Mouse (Mus musculus) C2C12 (cell line): Measurements from ENCODE around the gene Gp1ba. TPM values are rescaled to one million over a fixed set of nuclear protein-coding genes. Genes with fewer than 3 reads are reported as not detected.
A peak's percentile ranks its signal among the peaks of the same experiment; 100 is the strongest.

Experiments used
- H3K27me3 ChIP-seq: one replicate; pipeline ENCODE4 v1.6.1; 2011; ENCODE audit not compliant: control insufficient read depth, insufficient read depth, insufficient read length
- H3K36me3 ChIP-seq: one replicate; pipeline ENCODE4 v1.6.1; 2011; ENCODE audit not compliant: control insufficient read depth, insufficient read depth
- H3K4me3 ChIP-seq: one replicate; pipeline ENCODE4 v1.5.1; 2011; ENCODE audit warnings: mild to moderate bottlenecking, control low read depth; ENCODE audit not compliant: poor library complexity, insufficient read depth, severe bottlenecking
- H3K79me2 ChIP-seq: one replicate; pipeline ENCODE4 v1.6.1; 2011; ENCODE audit not compliant: control insufficient read depth, insufficient read depth
- H3K79me3 ChIP-seq: one replicate; pipeline ENCODE4 v1.6.1; 2011; ENCODE audit warnings: low read depth, control low read depth
- H3ac ChIP-seq: one replicate; pipeline ENCODE3; 2011; ENCODE audit warnings: low read depth; ENCODE audit not compliant: control insufficient read depth, insufficient read length
- CEBPB ChIP-seq: IDR thresholded peaks from one replicate; pipeline ENCODE4 v1.6.1; 2011; ENCODE audit warnings: low read depth, mild to moderate bottlenecking, control low read depth, moderate library complexity
- CTCF ChIP-seq: IDR thresholded peaks from one replicate; pipeline ENCODE4 v1.5.1; 2011; ENCODE audit not compliant: control insufficient read depth, insufficient read depth, insufficient read length
- FOSL1 ChIP-seq: IDR thresholded peaks from one replicate; pipeline ENCODE4 v1.8.0; 2011; ENCODE audit warnings: mild to moderate bottlenecking, low read length; ENCODE audit not compliant: poor library complexity, insufficient read depth, severe bottlenecking
- MAX ChIP-seq: IDR thresholded peaks from one replicate; pipeline ENCODE4 v1.6.1; 2011; ENCODE audit warnings: mild to moderate bottlenecking, control low read depth
- MYOD1 ChIP-seq: IDR thresholded peaks from one replicate; pipeline ENCODE4 v1.6.1; 2011; ENCODE audit warnings: low read depth; ENCODE audit not compliant: control insufficient read depth, insufficient read length
- MYOG ChIP-seq: IDR thresholded peaks from one replicate; pipeline ENCODE4 v1.6.1; 2011; ENCODE audit not compliant: control insufficient read depth, insufficient read length; ENCODE audit errors: extremely low read depth
- USF1 ChIP-seq: IDR thresholded peaks from one replicate; pipeline ENCODE4 v1.6.1; 2011; ENCODE audit warnings: low read depth, mild to moderate bottlenecking, control low read depth, moderate library complexity
- polyA plus RNA-seq: library from polyadenylated mRNA; unstranded; fragments of >200 nt; fragmentation: generic; extraction: Trizol; gene quantifications from one replicate; pipeline ENCODE4 v1.2.1, GENCODE M21; 2012; ENCODE audit warnings: missing spikeins

Gene Gp1ba
- polyA plus RNA-seq, 1 experiment: 0.13 TPM

- H3K79me3 ChIP-seq: no peaks in the 10 kb centered on the region
- H3K36me3 ChIP-seq: no peaks in the 10 kb centered on the region
- no peak for TF ChIP-seq CTCF
- TF ChIP-seq FOSL1: no peak
- no peak for TF ChIP-seq CEBPB
- TF ChIP-seq USF1: no peak
- no peak for TF ChIP-seq MYOG
- TF ChIP-seq MYOD1: no peak
- no peak for TF ChIP-seq MAX
These were observed 15.7 kb upstream of the Gp1ba start for GRCm38 (mm10) chr11:70623053-70623742.

DNA sequence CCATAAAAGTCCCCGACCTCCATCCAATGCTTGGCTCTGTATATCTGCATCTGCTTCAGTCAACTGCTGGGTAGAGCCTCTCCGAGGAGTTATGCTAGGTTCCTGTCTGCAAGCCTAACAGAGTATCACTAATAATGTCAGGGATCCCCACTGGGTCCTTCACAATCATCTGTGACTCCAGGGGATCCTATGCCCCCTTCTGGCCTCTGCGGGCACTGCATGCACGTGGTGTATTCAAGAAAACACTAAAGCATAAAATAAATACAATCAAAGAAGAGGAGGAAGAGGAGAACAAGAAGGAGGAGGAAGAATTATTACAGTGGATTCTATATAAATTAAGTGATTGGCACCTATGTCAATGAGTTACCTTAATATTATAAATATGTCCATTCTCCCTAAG, 13.4 kb upstream of the Gp1ba start:
- Histone ChIP-seq H3K79me2 (no peaks in the 10 kb centered on the region), H3ac (no peak overlapping the region), H3K27me3 (no peaks in the 10 kb centered on the region), H3K4me3 (no peak overlapping the region), H3K36me3 (no peaks in the 10 kb centered on the region), H3K79me3 (no peaks in the 10 kb centered on the region)
- TF ChIP-seq MAX (peak; percentile 87), CTCF (peak; percentile 21), USF1 (no peak)

More at GRCm38 (mm10) chr11:70623053-70623742, 15.7 kb upstream of the Gp1ba start:
- no peaks in the 10 kb centered on the region for H3K27me3 ChIP-seq
- H3ac ChIP-seq: no peak overlapping the region
- no peak overlapping the region for H3K4me3 ChIP-seq
- H3K79me2 ChIP-seq: no peaks in the 10 kb centered on the region

DNA sequence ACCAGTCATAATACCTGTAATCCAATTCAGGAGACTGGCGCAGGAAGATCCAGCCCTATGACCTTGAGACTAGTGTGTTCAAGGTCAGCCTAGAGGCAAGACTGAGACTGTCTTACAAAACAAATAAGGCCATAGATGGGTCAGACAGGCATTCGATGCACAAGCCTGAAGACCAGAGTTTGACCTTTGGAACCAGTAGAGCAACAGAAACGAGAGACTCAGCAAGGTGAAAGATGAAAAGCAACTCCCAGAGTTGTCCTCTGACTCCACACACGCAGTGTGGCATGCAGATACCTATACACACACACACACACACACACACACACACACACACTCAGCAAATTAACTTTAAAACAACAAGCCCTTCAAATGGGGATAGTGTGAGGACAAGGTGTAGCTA, 12.0 kb upstream of the Gp1ba start:
- Histone ChIP-seq H3K27me3 (no peaks in the 10 kb centered on the region), H3K4me3 (no peak overlapping the region), H3K36me3 (no peaks in the 10 kb centered on the region), H3ac (no peak overlapping the region), H3K79me2 (no peaks in the 10 kb centered on the region), H3K79me3 (no peaks in the 10 kb centered on the region)
- no peak for TF ChIP-seq MAX

- TF ChIP-seq USF1 (no peak), CTCF (no peak), MAX (no peak), CEBPB (no peak), MYOD1 (no peak), FOSL1 (no peak), MYOG (no peak)
- no peak overlapping the region for H3ac ChIP-seq
- no peaks in the 10 kb centered on the region for H3K36me3 ChIP-seq
- no peak overlapping the region for H3K4me3 ChIP-seq
- H3K79me2 ChIP-seq: no peaks in the 10 kb centered on the region
- no peaks in the 10 kb centered on the region for H3K79me3 ChIP-seq
- no peaks in the 10 kb centered on the region for H3K27me3 ChIP-seq
These were observed 10.5 kb upstream of the Gp1ba start for GRCm38 (mm10) chr11:70628431-70628830.

DNA sequence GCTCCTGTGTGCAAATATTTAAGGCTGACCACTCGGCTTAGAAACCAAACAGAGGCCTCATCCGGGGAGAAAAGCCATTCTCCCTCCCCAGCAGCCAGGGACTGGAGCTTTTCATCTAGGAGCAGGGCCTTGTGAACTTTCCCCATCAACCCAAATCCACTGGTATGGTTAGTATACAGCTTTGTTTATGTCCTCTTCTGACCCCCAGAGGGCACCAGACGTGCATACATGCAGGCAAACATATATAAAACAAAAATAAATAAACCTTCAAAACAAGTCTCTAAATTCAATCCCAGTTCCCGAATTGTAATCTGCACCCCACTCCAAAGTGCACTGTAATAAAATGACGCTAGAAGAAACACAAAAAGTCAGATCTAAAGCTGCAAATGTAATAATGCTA, 9.4 kb upstream of the Gp1ba start:
- no peak overlapping the region for H3K4me3 ChIP-seq
- H3K36me3 ChIP-seq: no peaks in the 10 kb centered on the region
- H3K27me3 ChIP-seq: no peaks in the 10 kb centered on the region
- TF ChIP-seq USF1 (no peak), MYOD1 (no peak), FOSL1 (no peak), MYOG (no peak), CTCF (peak; percentile 18), CEBPB (no peak), MAX (no peak)
- no peaks in the 10 kb centered on the region for H3K79me2 ChIP-seq
- no peaks in the 10 kb centered on the region for H3K79me3 ChIP-seq
- H3ac ChIP-seq: no peak overlapping the region

DNA sequence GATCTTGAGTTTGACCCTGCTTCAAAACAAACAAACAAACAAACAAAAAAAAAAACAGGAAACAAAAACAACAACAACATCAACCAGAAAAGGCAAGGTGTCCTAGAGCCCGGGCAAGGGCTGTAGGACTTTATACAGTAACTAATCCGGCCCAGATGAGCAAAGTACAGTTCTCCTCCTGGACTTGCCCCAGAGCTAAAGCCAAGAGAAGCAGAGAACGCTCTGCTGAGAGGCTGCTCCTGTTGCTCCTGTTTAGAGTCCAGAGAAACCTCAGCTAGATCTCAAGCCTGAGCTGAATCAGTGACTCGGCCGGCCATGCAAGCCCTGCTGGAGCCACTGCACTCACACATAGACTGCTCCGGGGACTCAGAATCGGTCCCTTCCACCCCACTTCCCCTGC, 8.8 kb upstream of the Gp1ba start:
- Histone ChIP-seq H3K4me3 (no peak overlapping the region), H3ac (no peak overlapping the region), H3K27me3 (no peaks in the 10 kb centered on the region), H3K79me3 (no peaks in the 10 kb centered on the region), H3K79me2 (no peaks in the 10 kb centered on the region), H3K36me3 (no peaks in the 10 kb centered on the region)
- TF ChIP-seq FOSL1: no peak
- no peak for TF ChIP-seq MYOD1
- no peak for TF ChIP-seq CTCF
- no peak for TF ChIP-seq CEBPB
- TF ChIP-seq MYOG: no peak
- no peak for TF ChIP-seq USF1
- TF ChIP-seq MAX: no peak
